Mouse (Mus musculus): ENCODE measurements around the gene Map2k1. TPM values are rescaled to one million over a fixed set of nuclear protein-coding genes. Genes with fewer than 3 reads are reported as not detected.

Map2k1 gene
- polyA plus RNA-seq, 1 experiment: 126 TPM

GRCm38 (mm10) chr9:64256204-64256603 is 2.8 kb upstream of the Map2k1 start:
- TF ChIP-seq CTCF (IDR thresholded peaks at IDR 0.05; ENCODE audit: insufficient read depth, low read depth, low read length): no peak
- TF ChIP-seq POLR2A (IDR thresholded peaks at IDR 0.05; ENCODE audit: insufficient read depth, low read depth, low read length): no peak
- Histone ChIP-seq H3K4me3 (ENCODE audit: insufficient read depth, low read depth, low read length) (no peak overlapping the region), H3K4me1 (ENCODE audit: control insufficient read depth, insufficient read depth, low read length) (no peaks in the 10 kb centered on the region), H3K27ac (ENCODE audit: insufficient read depth, low read depth, low read length) (no peak overlapping the region)
- WGBS: 90% methylated on average over 3 of the region's 3 CpGs

DNA sequence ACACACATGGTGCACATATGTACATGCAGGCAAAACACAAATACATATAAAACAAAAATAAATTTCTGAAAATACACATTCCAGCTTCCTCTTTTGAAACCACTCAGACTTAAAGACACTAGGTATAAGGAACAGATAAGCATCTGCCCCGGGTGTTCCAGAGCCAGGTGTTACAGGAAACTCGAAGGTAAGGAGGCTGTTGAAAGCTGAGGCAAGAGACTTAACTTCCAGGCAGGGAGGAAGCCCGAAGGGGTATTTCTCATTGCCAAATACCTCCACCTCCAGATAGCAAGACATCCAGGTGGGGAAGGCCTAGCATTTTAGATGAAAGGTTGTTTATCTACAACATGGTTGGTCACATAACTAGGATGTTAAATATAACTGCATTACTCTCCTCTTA is 2.0 kb upstream of the Map2k1 start:
- 87% methylated on average over 3 of the region's 3 CpGs for WGBS
- Histone ChIP-seq H3K4me3 (ENCODE audit: insufficient read depth, low read depth, low read length) (no peak overlapping the region), H3K4me1 (ENCODE audit: control insufficient read depth, insufficient read depth, low read length) (no peaks in the 10 kb centered on the region), H3K27ac (ENCODE audit: insufficient read depth, low read depth, low read length) (no peak overlapping the region)
- TF ChIP-seq CTCF (IDR thresholded peaks at IDR 0.05; ENCODE audit: insufficient read depth, low read depth, low read length): no peak
- no peak for TF ChIP-seq POLR2A (IDR thresholded peaks at IDR 0.05; ENCODE audit: insufficient read depth, low read depth, low read length)

GRCm38 (mm10) chr9:64252591-64253020 is 825 bp downstream of the Map2k1 start:
- under 1% methylated on average over 16 of the region's 16 CpGs for WGBS
- peak overlapping the region; percentile 73 for H3K27ac ChIP-seq (ENCODE audit: insufficient read depth, low read depth, low read length)
- TF ChIP-seq CTCF (IDR thresholded peaks at IDR 0.05; ENCODE audit: insufficient read depth, low read depth, low read length) (no peak), POLR2A (IDR thresholded peaks at IDR 0.05; ENCODE audit: insufficient read depth, low read depth, low read length) (no peak)
- peak overlapping the region; percentile 88 for H3K4me3 ChIP-seq (ENCODE audit: insufficient read depth, low read depth, low read length)
- H3K4me1 ChIP-seq (ENCODE audit: control insufficient read depth, insufficient read depth, low read length): peaks cover 4% of the 10 kb centered on the region; the same call in 1 of the 2 replicates

- Histone ChIP-seq H3K27ac (ENCODE audit: insufficient read depth, low read depth, low read length) (peak overlapping the region; percentile 59; the same call in 1 of the 2 replicates), H3K4me1 (ENCODE audit: control insufficient read depth, insufficient read depth, low read length) (peaks cover 4% of the 10 kb centered on the region; the same call in 1 of the 2 replicates), H3K4me3 (ENCODE audit: insufficient read depth, low read depth, low read length) (no peak overlapping the region)
- TF ChIP-seq POLR2A (IDR thresholded peaks at IDR 0.05; ENCODE audit: insufficient read depth, low read depth, low read length): no peak
- TF ChIP-seq CTCF (IDR thresholded peaks at IDR 0.05; ENCODE audit: insufficient read depth, low read depth, low read length): no peak
Observed at GRCm38 (mm10) chr9:64250111-64250730, 3.2 kb downstream of the Map2k1 start.

DNA sequence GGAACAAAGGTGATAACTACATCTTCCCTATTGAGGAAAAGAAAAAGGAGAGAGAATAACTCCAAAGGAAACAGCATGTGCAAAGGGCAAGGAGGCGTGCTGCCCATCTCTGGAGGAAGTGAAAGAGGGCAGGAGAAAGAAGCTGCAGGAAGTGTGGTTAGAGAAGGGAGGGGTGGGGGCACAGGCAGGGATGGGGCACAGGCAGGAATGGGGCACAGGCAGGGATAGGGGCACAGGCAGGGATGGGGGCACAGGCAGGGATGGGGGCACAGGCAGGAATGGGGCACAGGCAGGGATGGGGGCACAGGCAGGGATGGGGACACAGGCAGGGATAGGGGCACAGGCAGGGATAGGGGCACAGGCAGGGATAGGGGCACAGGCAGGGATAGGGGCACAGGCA is 4.1 kb downstream of the Map2k1 start:
- 53% methylated on average over 1 of the region's 1 CpGs for WGBS
- no peak for TF ChIP-seq POLR2A (IDR thresholded peaks at IDR 0.05; ENCODE audit: insufficient read depth, low read depth, low read length)
- no peak for TF ChIP-seq CTCF (IDR thresholded peaks at IDR 0.05; ENCODE audit: insufficient read depth, low read depth, low read length)

DNA sequence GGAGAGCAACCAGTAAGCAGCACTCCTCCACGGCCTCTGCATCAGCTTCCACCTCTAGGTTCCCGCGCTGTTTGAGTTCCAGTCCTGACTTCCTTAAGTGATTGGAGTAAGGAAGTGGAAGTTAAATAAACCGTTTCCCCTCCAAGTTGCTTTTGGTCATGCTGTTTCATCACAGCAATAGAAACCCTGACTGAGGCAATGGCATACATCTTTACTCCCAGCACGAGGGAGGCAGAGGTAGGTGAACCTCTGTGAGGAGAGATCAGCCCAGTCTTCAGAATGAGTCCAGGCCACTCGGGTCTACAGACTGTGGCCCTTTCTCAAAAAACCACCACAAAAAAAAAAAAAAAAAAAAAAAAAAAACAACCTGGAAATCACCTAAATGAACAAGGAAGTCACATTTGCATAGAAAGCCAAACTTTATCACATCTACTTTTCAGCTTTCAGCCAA is 11.0 kb downstream of the Map2k1 start:
- 54% methylated on average over 6 of the region's 6 CpGs for WGBS
- no peak for TF ChIP-seq POLR2A (IDR thresholded peaks at IDR 0.05; ENCODE audit: insufficient read depth, low read depth, low read length)
- TF ChIP-seq CTCF (IDR thresholded peaks at IDR 0.05; ENCODE audit: insufficient read depth, low read depth, low read length): no peak
- peaks cover 11% of the 10 kb centered on the region for H3K4me1 ChIP-seq (ENCODE audit: control insufficient read depth, insufficient read depth, low read length)
- no peak overlapping the region for H3K4me3 ChIP-seq (ENCODE audit: insufficient read depth, low read depth, low read length)
- no peak overlapping the region for H3K27ac ChIP-seq (ENCODE audit: insufficient read depth, low read depth, low read length)

More for the DNA sequence above, 4.1 kb downstream of the Map2k1 start:
- Histone ChIP-seq H3K27ac (ENCODE audit: insufficient read depth, low read depth, low read length) (no peak overlapping the region), H3K4me1 (ENCODE audit: control insufficient read depth, insufficient read depth, low read length) (peaks cover 4% of the 10 kb centered on the region; the same call in 1 of the 2 replicates), H3K4me3 (ENCODE audit: insufficient read depth, low read depth, low read length) (peak overlapping the region; percentile 25)

GRCm38 (mm10) chr9:64240681-64241080 is 12.8 kb downstream of the Map2k1 start:
- WGBS: 53% methylated on average over 8 of the region's 8 CpGs
- no peak overlapping the region for H3K27ac ChIP-seq (ENCODE audit: insufficient read depth, low read depth, low read length)
- no peak for TF ChIP-seq POLR2A (IDR thresholded peaks at IDR 0.05; ENCODE audit: insufficient read depth, low read depth, low read length)
- peaks cover 11% of the 10 kb centered on the region for H3K4me1 ChIP-seq (ENCODE audit: control insufficient read depth, insufficient read depth, low read length)
- H3K4me3 ChIP-seq (ENCODE audit: insufficient read depth, low read depth, low read length): no peak overlapping the region

GRCm38 (mm10) chr9:64240116-64240515 is 13.3 kb downstream of the Map2k1 start:
- 19% methylated on average over 2 of the region's 2 CpGs for WGBS
- Histone ChIP-seq H3K27ac (ENCODE audit: insufficient read depth, low read depth, low read length) (no peak overlapping the region), H3K4me3 (ENCODE audit: insufficient read depth, low read depth, low read length) (no peak overlapping the region), H3K4me1 (ENCODE audit: control insufficient read depth, insufficient read depth, low read length) (peaks cover 11% of the 10 kb centered on the region)
- TF ChIP-seq CTCF (IDR thresholded peaks at IDR 0.05; ENCODE audit: insufficient read depth, low read depth, low read length) (no peak), POLR2A (IDR thresholded peaks at IDR 0.05; ENCODE audit: insufficient read depth, low read depth, low read length) (no peak)

DNA sequence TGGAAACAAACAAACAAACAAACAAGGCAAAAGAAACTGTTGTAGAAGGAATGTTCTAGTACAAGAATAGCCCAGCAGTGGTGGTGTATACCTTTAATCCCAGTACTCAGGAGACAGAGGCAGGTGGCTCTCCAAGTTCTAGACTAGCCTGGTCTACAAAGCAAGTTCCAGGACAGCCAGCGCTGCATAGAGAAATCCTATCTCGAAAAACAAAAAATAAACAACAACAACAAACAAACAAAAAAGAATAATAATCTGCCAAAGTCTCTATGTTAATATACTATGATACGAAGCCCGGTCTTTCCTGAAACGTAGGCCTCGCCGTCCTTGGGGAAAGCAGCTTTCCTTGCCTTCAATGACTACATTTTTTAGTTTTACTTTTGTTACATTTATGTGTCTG is 17.4 kb downstream of the Map2k1 start:
- no peak for TF ChIP-seq POLR2A (IDR thresholded peaks at IDR 0.05; ENCODE audit: insufficient read depth, low read depth, low read length)
- TF ChIP-seq CTCF (IDR thresholded peaks at IDR 0.05; ENCODE audit: insufficient read depth, low read depth, low read length): no peak
- H3K27ac ChIP-seq (ENCODE audit: insufficient read depth, low read depth, low read length): no peak overlapping the region
- no peak overlapping the region for H3K4me3 ChIP-seq (ENCODE audit: insufficient read depth, low read depth, low read length)
- peaks cover 19% of the 10 kb centered on the region for H3K4me1 ChIP-seq (ENCODE audit: control insufficient read depth, insufficient read depth, low read length)
- 97% methylated on average over 7 of the region's 7 CpGs for WGBS

All from olfactory bulb, adult 2 months (tissue).